Mouse (Mus musculus) liver, embryonic 16.5 days (tissue): ENCODE results near the gene Apoc1. TPM values are rescaled to one million over a fixed set of nuclear protein-coding genes. Genes with fewer than 3 reads are reported as not detected.

ENCODE experiments used
- ATAC-seq: fragments of 200-750 bp; cut with Nextera tagmentation; 2 replicates; pipeline ENCODE4 v1.8.0; 2017; ENCODE audit warnings: low read depth, mild to moderate bottlenecking, moderate number of reproducible peaks, moderate library complexity
- H3K27ac ChIP-seq: fragments of 300-500 bp; sonication (generic); 2 replicates; pipeline ENCODE4 v1.5.1; 2014; ENCODE audit warnings: mild to moderate bottlenecking, low read length
- H3K27me3 ChIP-seq: fragments of 300-500 bp; sonication (generic); 2 replicates; pipeline ENCODE4 v1.6.1; 2014; ENCODE audit warnings: low read depth, low read length, mixed read lengths; ENCODE audit not compliant: control insufficient read depth, insufficient read depth
- H3K36me3 ChIP-seq: fragments of 300-500 bp; sonication (generic); 2 replicates; pipeline ENCODE4 v1.6.1; 2014; ENCODE audit warnings: mild to moderate bottlenecking; ENCODE audit not compliant: control insufficient read depth, insufficient read depth
- H3K4me1 ChIP-seq: fragments of 300-500 bp; sonication (generic); 2 replicates; pipeline ENCODE4 v1.6.1; 2014; ENCODE audit warnings: low read depth, low read length, mixed read lengths; ENCODE audit not compliant: control insufficient read depth
- H3K4me2 ChIP-seq: fragments of 300-500 bp; sonication (generic); 2 replicates; pipeline ENCODE4 v1.6.1; 2014; ENCODE audit warnings: low read depth, low read length, mixed read lengths
- H3K4me3 ChIP-seq: fragments of 300-500 bp; sonication (generic); 2 replicates; pipeline ENCODE4 v1.5.1; 2014; ENCODE audit warnings: low read depth, mild to moderate bottlenecking, low read length
- H3K9ac ChIP-seq: fragments of 300-500 bp; sonication (generic); 2 replicates; pipeline ENCODE4 v1.6.1; 2014; ENCODE audit warnings: low read depth, low read length
- H3K9me3 ChIP-seq: fragments of 300-500 bp; sonication (generic); replicated peaks from 2 replicates; pipeline ENCODE4 v1.6.1; 2016; ENCODE audit warnings: low read length; ENCODE audit not compliant: control insufficient read depth
- WGBS: fragments of 180-500 bp; shearing (Covaris S2); extraction: QIAGEN DNeasy Blood & Tissue Kit; methylation state at CpG from one replicate; pipeline ENCODE4 v1.1.7; 2014; ENCODE audit not compliant: insufficient replicate concordance; 5-methylcytosine and 5-hydroxymethylcytosine counted together
- polyA plus RNA-seq: library from polyadenylated mRNA; unstranded; fragments of >200 nt; fragmentation: Nextera tagmentation; extraction: Ambion mirVana; gene quantifications from 2 replicates; pipeline ENCODE4 v1.2.1, GENCODE M21; 2015

Apoc1 gene
- polyA plus RNA-seq, 1 experiment from 2014 or later: 984 TPM

DNA sequence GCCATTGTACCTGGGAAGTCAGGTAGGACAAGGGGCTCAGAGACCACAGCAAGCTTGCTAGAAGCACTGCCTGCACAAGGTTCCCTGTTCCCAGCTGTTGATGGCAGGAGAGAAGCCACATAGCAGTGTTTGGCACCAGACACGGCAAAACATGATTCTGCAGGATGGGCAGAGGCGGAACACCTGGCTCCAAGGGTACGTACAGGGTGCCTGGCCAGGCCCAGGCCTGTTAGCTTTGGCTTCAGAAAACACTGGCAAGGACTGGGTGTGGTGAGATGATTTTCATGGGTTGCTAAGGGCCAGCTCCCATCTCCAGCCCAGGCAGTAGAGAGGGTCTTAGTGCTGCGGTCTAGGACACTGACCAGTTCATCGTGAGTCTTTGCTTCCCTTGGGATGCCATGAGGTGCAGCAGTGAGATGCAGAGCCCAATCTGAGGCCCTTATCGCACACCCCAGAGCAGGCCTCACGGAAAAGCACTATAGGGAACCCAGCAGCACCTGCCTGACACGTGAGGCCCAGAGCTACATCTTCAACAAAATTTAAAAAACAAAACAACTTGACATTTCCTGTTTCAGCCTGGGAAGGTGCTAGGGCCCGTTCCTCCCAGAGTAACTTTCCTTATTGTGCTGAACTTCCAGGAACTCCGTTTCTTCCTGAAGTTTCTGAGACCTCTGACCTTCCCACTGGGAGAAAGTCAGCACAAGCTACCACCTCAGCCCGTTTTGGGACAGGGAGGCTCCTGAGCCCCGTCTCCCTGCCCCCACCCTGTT is 8.0 kb upstream of the Apoc1 start:
- Histone ChIP-seq H3K27ac (peak overlapping the region; percentile 79), H3K4me1 (peaks cover 43% of the 10 kb centered on the region), H3K9ac (0 out of 2 replicates have a peak overlapping the region, but pooled peaks have one; percentile 5), H3K4me3 (no peak overlapping the region), H3K4me2 (no peak overlapping the region), H3K36me3 (peaks cover 8% of the 10 kb centered on the region; the same call in 1 of the 2 replicates), H3K27me3 (no peaks in the 10 kb centered on the region), H3K9me3 (no peaks in the 10 kb centered on the region)
- 41% methylated on average over 12 of the region's 12 CpGs for WGBS
- ATAC-seq: no peak; the same call in 1 of the 2 replicates

DNA sequence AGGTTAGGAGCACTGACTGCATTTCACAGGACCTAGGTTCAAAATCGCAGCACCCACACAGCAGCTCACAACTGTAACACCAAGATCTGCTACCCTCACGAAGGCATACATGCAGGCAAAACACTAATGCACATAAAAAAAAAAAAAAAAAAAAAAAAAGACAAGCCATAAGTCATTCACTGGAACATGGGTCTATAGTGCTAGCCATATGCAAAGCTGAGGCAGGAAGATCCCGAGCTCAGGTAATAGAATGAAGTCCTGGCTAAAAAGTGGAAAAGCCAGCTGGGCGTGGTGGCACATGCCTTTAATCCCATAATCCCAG is 7.3 kb upstream of the Apoc1 start:
- 39% methylated on average over 4 of the region's 4 CpGs for WGBS
- no peak overlapping the region for H3K4me2 ChIP-seq
- no peaks in the 10 kb centered on the region for H3K9me3 ChIP-seq
- H3K9ac ChIP-seq: no peak overlapping the region
- peaks cover 49% of the 10 kb centered on the region for H3K4me1 ChIP-seq
- no peaks in the 10 kb centered on the region for H3K27me3 ChIP-seq
- peak overlapping the region; percentile 79 for H3K27ac ChIP-seq
- ATAC-seq: no peak
- H3K4me3 ChIP-seq: no peak overlapping the region
- H3K36me3 ChIP-seq: peaks cover 8% of the 10 kb centered on the region; the same call in 1 of the 2 replicates

DNA sequence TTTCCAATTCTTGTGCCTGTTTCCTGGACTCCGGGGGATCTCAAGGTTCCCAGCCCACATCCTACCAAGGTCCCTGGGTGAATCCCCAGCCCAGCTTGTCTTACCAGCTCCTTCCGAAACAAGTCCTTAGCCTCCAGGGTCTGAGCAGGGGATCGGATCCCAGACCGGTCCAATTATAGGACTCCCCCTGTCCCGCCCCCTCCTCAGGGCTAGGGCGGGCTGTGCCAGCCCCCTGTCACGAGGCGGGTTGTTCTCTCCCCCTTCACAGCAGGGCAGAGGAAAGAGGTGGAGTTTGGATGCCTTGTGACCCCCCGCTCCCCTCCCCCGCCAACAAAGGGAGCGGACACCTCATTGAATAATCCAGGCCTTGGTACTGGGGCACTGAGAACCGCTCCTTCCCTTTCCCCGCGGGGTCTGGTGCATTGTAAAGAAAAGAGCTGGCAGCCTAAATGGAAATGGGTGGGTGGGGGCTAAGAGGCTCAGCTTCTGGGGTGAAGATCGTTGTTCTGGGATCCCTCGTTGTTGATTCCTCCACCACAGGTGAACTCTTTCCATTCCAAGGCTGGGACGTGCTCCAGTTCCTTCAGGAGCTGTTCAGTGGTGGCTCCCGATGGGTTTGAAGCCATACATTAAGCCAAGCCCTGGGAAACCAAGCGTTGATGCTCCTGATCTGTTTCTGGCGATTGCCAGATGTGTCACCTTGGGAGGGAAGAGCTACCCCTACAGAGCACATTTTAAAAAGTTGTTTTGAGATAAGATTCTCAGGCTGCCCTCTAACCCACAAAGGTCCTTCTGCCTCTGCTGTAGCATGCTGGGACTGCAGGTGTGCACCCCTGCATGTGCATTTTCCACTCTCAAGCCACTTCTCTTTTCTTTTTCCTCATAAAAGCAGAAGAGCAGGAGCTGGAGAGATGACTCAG is 6.7 kb upstream of the Apoc1 start, which contains the start of gene Apoe:
TSS of gene Apoe (minus strand) at position 282 of the 920 bp plus-strand sequence.
- H3K27ac ChIP-seq: peak within 1 kb of the TSS; percentile 79
- WGBS: 1% methylated on average over 20 of the region's 20 CpGs
- peak within 1 kb of the TSS; percentile 44 for H3K4me2 ChIP-seq
- no peaks in the 10 kb centered on the region for H3K27me3 ChIP-seq
- H3K4me1 ChIP-seq: peaks cover 56% of the 10 kb centered on the region
- peak within 1 kb of the TSS; percentile 53 for H3K9ac ChIP-seq
- ATAC-seq: peak; percentile 76
- peak within 1 kb of the TSS; percentile 59 for H3K4me3 ChIP-seq
- H3K36me3 ChIP-seq: peaks cover 8% of the 10 kb centered on the region; the same call in 1 of the 2 replicates
- H3K9me3 ChIP-seq: no peaks in the 10 kb centered on the region

DNA sequence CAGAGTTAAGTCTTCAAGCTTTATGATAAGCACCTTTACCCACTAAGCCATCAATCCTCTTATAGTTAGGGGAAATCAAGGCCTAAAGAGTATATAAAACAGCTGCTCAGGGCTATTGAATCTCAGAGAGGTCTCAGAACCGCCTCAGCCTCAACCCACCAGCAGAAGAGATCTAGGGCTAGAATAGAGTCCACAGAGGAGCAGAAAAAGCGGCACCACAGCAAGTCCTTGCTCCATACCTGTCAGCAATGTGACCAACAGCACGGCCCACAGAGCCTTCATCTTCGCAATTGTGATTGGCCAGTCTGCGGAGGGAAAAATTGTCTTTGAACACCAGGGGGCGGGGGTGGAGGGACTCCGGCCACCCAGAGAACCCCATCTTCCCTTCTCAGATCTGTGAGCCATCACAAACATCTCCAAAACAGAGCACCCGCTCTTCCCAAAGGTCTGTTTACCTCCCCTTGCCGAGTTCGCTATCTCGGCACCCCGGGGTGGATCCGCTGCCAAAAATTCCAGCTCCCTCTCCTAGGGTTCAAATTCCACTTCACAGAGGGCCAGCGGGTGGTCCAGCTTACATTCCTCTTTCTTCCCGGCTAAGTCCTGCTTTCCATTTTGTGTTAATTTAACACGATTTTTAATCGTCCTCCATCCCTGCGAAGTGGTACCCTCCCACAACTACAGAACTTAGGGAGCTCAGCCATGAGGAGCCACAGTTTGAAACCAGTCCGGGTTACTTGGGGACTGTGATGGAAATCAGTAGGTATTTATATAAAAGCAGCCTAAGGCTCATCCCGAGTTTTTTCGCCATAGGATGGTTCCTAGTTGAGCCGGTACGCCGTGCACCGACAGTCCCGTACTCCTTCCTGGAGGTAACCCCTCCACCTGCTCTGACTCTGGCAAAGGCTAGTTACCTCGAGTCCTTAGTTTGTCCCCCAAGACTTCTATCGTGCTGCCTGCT is 5.8 kb upstream of the Apoc1 start:
- H3K9me3 ChIP-seq: no peaks in the 10 kb centered on the region
- H3K4me3 ChIP-seq: peak overlapping the region; percentile 59
- 2% methylated on average over 28 of the region's 28 CpGs for WGBS
- H3K27me3 ChIP-seq: no peaks in the 10 kb centered on the region
- peaks cover 8% of the 10 kb centered on the region; the same call in 1 of the 2 replicates for H3K36me3 ChIP-seq
- H3K4me1 ChIP-seq: peaks cover 57% of the 10 kb centered on the region
- no peak for ATAC-seq
- peak overlapping the region; percentile 44 for H3K4me2 ChIP-seq
- peak overlapping the region; percentile 53 for H3K9ac ChIP-seq
- peak overlapping the region; percentile 71 for H3K27ac ChIP-seq

DNA sequence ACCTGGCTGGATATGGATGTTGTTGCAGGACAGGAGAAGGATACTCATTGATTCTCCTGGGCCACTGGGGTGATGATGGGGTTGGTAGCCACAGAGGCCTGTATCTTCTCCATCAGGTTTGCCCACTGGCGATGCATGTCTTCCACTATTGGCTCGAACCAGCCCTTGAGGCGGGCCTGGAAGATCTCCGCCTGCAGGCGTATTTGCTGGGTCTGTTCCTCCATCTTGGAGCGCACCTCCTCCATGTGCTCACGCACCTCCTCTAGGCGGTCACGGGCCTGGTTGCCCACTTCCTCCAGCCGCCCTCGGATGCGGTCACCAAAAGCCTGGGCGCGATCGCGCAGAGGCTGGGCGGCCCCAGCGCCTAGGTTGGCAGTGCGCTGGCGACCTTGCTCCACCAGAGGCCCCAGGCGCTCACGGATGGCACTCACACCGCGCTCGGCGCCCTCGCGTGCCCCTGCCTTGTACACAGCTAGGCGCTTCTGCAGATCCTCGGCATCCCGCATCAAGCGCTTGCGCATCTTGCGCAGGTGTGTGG is 3.9 kb upstream of the Apoc1 start:
- H3K27ac ChIP-seq: no peak overlapping the region

DNA sequence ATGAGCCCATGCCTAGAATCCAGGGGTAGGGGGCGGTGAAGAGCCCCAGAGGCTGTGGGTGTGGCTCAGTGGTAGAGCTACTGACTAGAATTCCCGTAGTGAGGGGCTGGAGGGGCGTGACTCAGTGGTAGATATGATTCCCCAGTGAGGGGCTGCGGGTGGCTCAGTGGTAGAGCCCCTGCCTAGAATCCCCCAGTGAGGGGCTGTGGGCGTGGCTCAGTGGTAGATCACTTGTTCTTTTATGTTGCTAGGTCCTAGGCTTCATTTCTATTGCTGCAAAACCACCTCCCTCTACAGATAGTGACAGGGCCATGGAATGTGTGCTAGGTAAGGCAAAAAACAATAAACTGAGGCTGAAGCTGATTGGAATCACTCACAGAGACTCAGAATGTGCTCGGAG is 3.4 kb upstream of the Apoc1 start:
- ATAC-seq: no peak
- peak overlapping the region; percentile 44; the same call in 1 of the 2 replicates for H3K4me2 ChIP-seq
- peaks cover 8% of the 10 kb centered on the region; the same call in 1 of the 2 replicates for H3K36me3 ChIP-seq
- H3K4me1 ChIP-seq: peaks cover 50% of the 10 kb centered on the region
- 41% methylated on average over 6 of the region's 6 CpGs for WGBS
- no peak overlapping the region for H3K9ac ChIP-seq
- no peaks in the 10 kb centered on the region for H3K27me3 ChIP-seq
- H3K4me3 ChIP-seq: no peak overlapping the region; the same call in 1 of the 2 replicates
- peak overlapping the region; percentile 75; the same call in 1 of the 2 replicates for H3K27ac ChIP-seq
- no peaks in the 10 kb centered on the region for H3K9me3 ChIP-seq

More for the DNA sequence above, 3.9 kb upstream of the Apoc1 start:
- H3K9me3 ChIP-seq: no peaks in the 10 kb centered on the region
- H3K4me2 ChIP-seq: peak overlapping the region; percentile 44
- peaks cover 53% of the 10 kb centered on the region for H3K4me1 ChIP-seq
- ATAC-seq: no peak
- H3K36me3 ChIP-seq: peaks cover 8% of the 10 kb centered on the region; the same call in 1 of the 2 replicates
- peak overlapping the region; percentile 59 for H3K4me3 ChIP-seq
- H3K9ac ChIP-seq: no peak overlapping the region
- WGBS: 85% methylated on average over 34 of the region's 34 CpGs
- no peaks in the 10 kb centered on the region for H3K27me3 ChIP-seq

DNA sequence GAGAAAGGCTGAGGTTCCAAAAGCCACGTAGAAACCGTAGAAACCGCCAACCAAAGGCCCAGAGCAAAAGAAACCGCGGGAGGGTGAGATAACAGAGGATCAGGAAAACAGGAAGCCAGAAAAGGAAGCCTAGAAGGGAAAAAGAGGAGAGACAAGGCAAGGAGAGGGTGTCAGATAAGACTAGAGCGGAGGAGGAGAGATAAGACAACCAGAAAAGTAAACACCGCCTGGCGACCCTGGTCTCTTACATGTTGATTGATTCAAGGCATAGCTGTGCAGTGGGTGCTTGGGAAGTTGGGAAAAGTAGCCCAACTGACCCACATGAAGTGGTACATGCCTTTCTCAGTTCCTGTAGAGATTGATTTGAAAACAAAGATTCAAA is 2.7 kb upstream of the Apoc1 start:
- WGBS: 2% methylated on average over 8 of the region's 8 CpGs
- peaks cover 43% of the 10 kb centered on the region for H3K4me1 ChIP-seq
- ATAC-seq: no peak
- H3K9me3 ChIP-seq: no peaks in the 10 kb centered on the region
- H3K9ac ChIP-seq: no peak overlapping the region; the same call in 1 of the 2 replicates
- no peaks in the 10 kb centered on the region for H3K27me3 ChIP-seq
- H3K4me3 ChIP-seq: no peak overlapping the region
- H3K36me3 ChIP-seq: peaks cover 8% of the 10 kb centered on the region; the same call in 1 of the 2 replicates
- H3K27ac ChIP-seq: peak overlapping the region; percentile 75
- H3K4me2 ChIP-seq: no peak overlapping the region
